Mouse (Mus musculus): Measurements from ENCODE around the gene Aebp1. TPM values are rescaled to one million over a fixed set of nuclear protein-coding genes. Genes with fewer than 3 reads are reported as not detected.
A peak's percentile ranks its signal among the peaks of the same experiment; 100 is the strongest.

The Aebp1 gene
- polyA plus RNA-seq (2016; fragmentation: Nextera tagmentation; extraction: Ambion mirVana): 14.6 and 20.5 TPM in 2 replicates

- H3K9ac ChIP-seq: peak within 1 kb of the TSS; percentile 40
- no peaks in the 10 kb centered on the region for H3K36me3 ChIP-seq (replicated peaks)
- peak within 1 kb of the TSS; percentile 57 for H3K4me2 ChIP-seq
- peak; percentile 46; the same call in 1 of the 2 replicates for ATAC-seq (ENCODE audit: low FRiP score)
- peak within 1 kb of the TSS; percentile 33 for H3K4me3 ChIP-seq (replicated peaks)
- H3K9me3 ChIP-seq: 0 out of 2 replicates have a peak, but pooled peaks cover 3% of the 10 kb centered on the region
- WGBS: 4% methylated on average over 58 of the region's 59 CpGs
- peaks cover 56% of the 10 kb centered on the region for H3K27me3 ChIP-seq
- no peak within 1 kb of the TSS for H3K27ac ChIP-seq
- peaks cover 13% of the 10 kb centered on the region for H3K4me1 ChIP-seq
These were observed at the start of gene Aebp1 for GRCm38 (mm10) chr11:5861678-5862393. TSS of gene Aebp1 (plus strand) at chr11:5861947.

DNA sequence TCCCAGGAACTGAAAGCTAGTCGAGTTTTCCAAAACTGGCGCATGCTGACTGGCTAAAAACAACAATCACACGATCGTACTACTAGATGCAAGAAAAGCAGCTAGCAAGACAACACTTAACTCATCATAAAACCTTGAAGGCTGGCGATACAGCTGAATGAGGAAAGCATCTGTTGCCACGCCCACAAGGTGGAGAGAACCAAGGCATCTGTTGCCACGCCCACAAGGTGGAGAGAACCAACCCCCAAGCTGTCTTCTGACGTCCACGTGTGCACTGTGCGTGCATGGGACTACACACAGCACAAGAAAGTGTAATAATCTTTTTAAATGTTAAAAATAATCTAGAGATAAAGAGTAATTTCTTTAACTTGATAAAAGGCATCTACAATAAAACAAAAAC lies 48.4 kb upstream of the Aebp1 start:
- no peaks in the 10 kb centered on the region for H3K36me3 ChIP-seq (replicated peaks)
- no peak overlapping the region for H3K9ac ChIP-seq
- no peak for ATAC-seq (ENCODE audit: low FRiP score)
- no peak overlapping the region for H3K27ac ChIP-seq
- no peak overlapping the region for H3K4me3 ChIP-seq (replicated peaks)
- 82% methylated on average over 10 of the region's 10 CpGs for WGBS
- no peak overlapping the region for H3K4me2 ChIP-seq
- H3K9me3 ChIP-seq: no peaks in the 10 kb centered on the region
- no peaks in the 10 kb centered on the region for H3K27me3 ChIP-seq
- no peaks in the 10 kb centered on the region for H3K4me1 ChIP-seq

DNA sequence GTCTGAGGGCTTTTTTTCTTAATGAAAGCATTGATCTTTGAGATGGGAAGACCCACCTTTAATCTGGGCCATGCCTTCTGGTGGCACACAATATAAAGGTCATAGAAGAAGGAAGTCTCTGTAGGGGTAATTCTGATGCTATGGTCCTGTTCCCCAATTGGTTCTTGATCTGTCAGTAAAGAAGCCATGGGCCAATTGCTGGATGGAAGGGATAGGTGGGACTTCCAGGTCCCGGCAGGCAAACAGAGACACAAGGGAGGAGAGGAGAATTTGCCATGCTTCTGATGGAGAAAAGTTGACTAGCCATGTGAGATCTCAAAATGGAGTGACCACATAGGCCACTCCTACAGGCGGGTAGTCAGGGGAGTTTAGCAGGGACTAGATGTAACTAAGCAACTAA lies 42.5 kb upstream of the Aebp1 start:
- no peaks in the 10 kb centered on the region for H3K27me3 ChIP-seq
- H3K27ac ChIP-seq: no peak overlapping the region
- no peaks in the 10 kb centered on the region for H3K4me1 ChIP-seq
- H3K9me3 ChIP-seq: no peaks in the 10 kb centered on the region
- no peaks in the 10 kb centered on the region for H3K36me3 ChIP-seq (replicated peaks)
- H3K9ac ChIP-seq: no peak overlapping the region
- ATAC-seq (ENCODE audit: low FRiP score): no peak
- no peak overlapping the region for H3K4me3 ChIP-seq (replicated peaks)
- WGBS: 67% methylated on average over 2 of the region's 2 CpGs
- H3K4me2 ChIP-seq: no peak overlapping the region

GRCm38 (mm10) chr11:5825432-5825831 lies 36.3 kb upstream of the Aebp1 start:
- Histone ChIP-seq H3K27me3 (no peaks in the 10 kb centered on the region), H3K4me3 (replicated peaks) (no peak overlapping the region), H3K9me3 (no peaks in the 10 kb centered on the region), H3K9ac (no peak overlapping the region), H3K4me1 (no peaks in the 10 kb centered on the region), H3K36me3 (replicated peaks) (peaks cover 19% of the 10 kb centered on the region), H3K4me2 (no peak overlapping the region), H3K27ac (no peak overlapping the region)
- no peak for ATAC-seq (ENCODE audit: low FRiP score)

DNA sequence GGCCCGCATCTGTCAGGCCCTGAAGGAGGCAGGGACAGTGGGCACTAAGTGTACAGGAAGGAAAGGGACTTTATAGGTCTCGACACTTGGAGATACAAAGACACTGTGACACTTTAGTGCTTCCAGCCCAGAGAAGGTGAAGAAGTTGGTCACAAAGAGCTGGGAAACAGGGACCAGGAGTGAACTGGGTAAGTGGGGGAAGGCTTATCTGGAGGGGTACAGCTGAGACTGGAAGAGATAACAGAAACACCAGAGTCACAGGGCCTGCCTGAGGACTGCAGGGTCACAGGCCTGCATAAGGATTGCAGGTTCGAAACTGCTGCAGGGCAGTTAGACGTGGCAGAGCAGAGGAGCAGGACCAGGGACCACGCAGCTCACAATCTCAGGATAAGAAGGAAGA lies 33.8 kb upstream of the Aebp1 start:
- Histone ChIP-seq H3K4me3 (replicated peaks) (no peak overlapping the region), H3K9me3 (no peaks in the 10 kb centered on the region), H3K27me3 (no peaks in the 10 kb centered on the region), H3K9ac (no peak overlapping the region), H3K4me1 (no peaks in the 10 kb centered on the region), H3K27ac (no peak overlapping the region), H3K4me2 (no peak overlapping the region), H3K36me3 (replicated peaks) (peaks cover 31% of the 10 kb centered on the region)
- no peak for ATAC-seq (ENCODE audit: low FRiP score)
- 91% methylated on average over 5 of the region's 5 CpGs for WGBS

GRCm38 (mm10) chr11:5828509-5829191 lies 33.1 kb upstream of the Aebp1 start:
- WGBS: 91% methylated on average over 11 of the region's 11 CpGs

DNA sequence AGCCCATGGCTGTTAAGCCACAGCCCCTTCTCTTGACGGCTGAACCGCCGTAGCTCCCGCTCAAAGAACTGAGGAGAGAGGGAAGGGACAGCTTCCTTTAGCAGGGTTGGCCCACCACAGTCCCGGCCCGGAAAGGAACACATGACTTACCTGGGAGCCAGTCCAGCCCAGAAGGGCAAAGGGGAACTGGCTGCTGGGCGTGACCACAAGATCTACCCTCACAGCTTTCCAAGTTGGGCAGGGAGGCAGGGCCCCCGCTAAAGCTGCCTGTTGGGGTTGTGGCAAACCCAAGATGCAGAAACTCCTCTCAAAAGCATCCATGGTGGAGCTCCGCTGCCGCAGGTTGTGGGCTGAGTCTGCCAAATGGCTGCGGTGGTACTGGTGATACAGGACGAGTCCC lies 32.4 kb upstream of the Aebp1 start:
- Histone ChIP-seq H3K4me3 (replicated peaks) (no peak overlapping the region), H3K4me1 (no peaks in the 10 kb centered on the region), H3K27ac (no peak overlapping the region), H3K36me3 (replicated peaks) (peaks cover 37% of the 10 kb centered on the region), H3K9me3 (no peaks in the 10 kb centered on the region), H3K9ac (no peak overlapping the region), H3K4me2 (no peak overlapping the region), H3K27me3 (no peaks in the 10 kb centered on the region)
- no peak for ATAC-seq (ENCODE audit: low FRiP score)
- 93% methylated on average over 12 of the region's 12 CpGs for WGBS

More at GRCm38 (mm10) chr11:5828509-5829191, 33.1 kb upstream of the Aebp1 start:
- Histone ChIP-seq H3K27ac (no peak overlapping the region), H3K4me3 (replicated peaks) (no peak overlapping the region), H3K9me3 (no peaks in the 10 kb centered on the region), H3K4me1 (no peaks in the 10 kb centered on the region), H3K9ac (no peak overlapping the region), H3K36me3 (replicated peaks) (peaks cover 32% of the 10 kb centered on the region), H3K4me2 (no peak overlapping the region), H3K27me3 (no peaks in the 10 kb centered on the region)
- ATAC-seq (ENCODE audit: low FRiP score): no peak

DNA sequence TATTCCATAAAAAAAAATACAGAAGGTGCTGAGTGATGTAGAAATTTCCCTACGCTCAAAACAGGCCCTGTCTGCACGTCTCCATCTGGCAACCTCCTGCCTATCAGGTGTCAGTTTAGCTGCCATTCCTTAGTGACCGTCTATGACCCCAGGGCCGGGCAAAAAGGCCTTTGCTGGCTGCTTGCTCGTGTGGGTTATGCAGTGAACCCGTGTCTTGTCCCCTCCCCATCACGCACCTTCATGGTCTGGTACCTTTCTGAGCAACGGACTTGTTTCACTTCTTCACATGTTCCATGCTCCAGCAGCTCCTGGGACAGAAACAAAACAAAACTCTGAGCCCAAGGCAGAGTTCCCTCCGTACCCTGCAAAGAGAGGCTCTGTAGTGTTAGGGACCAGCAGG lies 27.2 kb upstream of the Aebp1 start:
- Histone ChIP-seq H3K36me3 (replicated peaks) (peaks cover 27% of the 10 kb centered on the region), H3K9me3 (no peaks in the 10 kb centered on the region), H3K27me3 (peaks cover 3% of the 10 kb centered on the region; the same call in 1 of the 2 replicates), H3K4me2 (no peak overlapping the region), H3K9ac (no peak overlapping the region), H3K27ac (no peak overlapping the region), H3K4me3 (replicated peaks) (no peak overlapping the region), H3K4me1 (peaks cover 15% of the 10 kb centered on the region)
- no peak for ATAC-seq (ENCODE audit: low FRiP score)
- 87% methylated on average over 9 of the region's 9 CpGs for WGBS

DNA sequence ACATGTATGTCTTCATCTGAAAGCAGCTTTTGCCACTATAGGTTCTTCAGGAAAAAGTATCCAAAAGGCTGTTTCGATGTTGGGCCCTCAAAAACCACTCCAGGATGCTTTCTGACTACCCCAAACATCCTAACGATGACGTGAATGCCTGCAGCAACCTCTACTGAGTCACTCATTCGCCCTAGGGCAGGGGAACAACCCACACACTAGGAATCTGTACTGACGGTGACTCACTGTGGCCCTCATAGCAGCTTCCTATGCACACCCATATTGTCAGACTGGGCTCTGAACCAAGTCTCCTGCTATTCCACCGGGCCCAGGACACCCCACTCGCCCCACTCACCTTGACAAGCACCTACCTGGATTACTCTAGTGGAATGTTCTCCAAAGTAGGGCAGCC lies 26.7 kb upstream of the Aebp1 start:
- Histone ChIP-seq H3K9ac (no peak overlapping the region), H3K27me3 (peaks cover 3% of the 10 kb centered on the region; the same call in 1 of the 2 replicates), H3K4me3 (replicated peaks) (no peak overlapping the region), H3K36me3 (replicated peaks) (peaks cover 22% of the 10 kb centered on the region), H3K4me1 (peaks cover 15% of the 10 kb centered on the region), H3K9me3 (no peaks in the 10 kb centered on the region), H3K27ac (no peak overlapping the region), H3K4me2 (no peak overlapping the region)
- 89% methylated on average over 7 of the region's 7 CpGs for WGBS
- no peak for ATAC-seq (ENCODE audit: low FRiP score)

DNA sequence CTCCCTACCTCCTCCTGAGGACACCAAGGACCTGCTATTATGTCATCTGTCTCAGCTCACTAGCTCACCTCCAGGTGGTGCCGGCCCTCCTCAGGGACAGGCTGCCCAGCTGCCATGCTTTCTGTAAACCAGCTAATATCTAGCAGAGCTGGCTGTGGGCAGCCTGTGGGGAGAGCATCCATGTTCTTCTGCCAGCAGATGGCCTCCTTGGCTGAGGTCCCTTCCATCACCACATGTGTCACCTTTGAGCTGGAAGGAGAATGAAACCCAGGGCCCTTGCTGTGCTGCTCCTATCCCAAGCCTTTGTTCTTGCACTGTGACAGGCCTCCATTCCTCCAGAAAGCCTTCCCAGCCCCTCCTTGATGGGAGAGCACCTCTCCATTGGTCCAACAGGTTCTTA lies 25.6 kb upstream of the Aebp1 start:
- Histone ChIP-seq H3K9me3 (no peaks in the 10 kb centered on the region), H3K27me3 (peaks cover 3% of the 10 kb centered on the region; the same call in 1 of the 2 replicates), H3K4me1 (peaks cover 15% of the 10 kb centered on the region), H3K4me3 (replicated peaks) (no peak overlapping the region), H3K4me2 (no peak overlapping the region), H3K27ac (no peak overlapping the region), H3K36me3 (replicated peaks) (peaks cover 14% of the 10 kb centered on the region), H3K9ac (no peak overlapping the region)
- no peak for ATAC-seq (ENCODE audit: low FRiP score)
- 50% methylated on average over 1 of the region's 1 CpGs for WGBS

DNA sequence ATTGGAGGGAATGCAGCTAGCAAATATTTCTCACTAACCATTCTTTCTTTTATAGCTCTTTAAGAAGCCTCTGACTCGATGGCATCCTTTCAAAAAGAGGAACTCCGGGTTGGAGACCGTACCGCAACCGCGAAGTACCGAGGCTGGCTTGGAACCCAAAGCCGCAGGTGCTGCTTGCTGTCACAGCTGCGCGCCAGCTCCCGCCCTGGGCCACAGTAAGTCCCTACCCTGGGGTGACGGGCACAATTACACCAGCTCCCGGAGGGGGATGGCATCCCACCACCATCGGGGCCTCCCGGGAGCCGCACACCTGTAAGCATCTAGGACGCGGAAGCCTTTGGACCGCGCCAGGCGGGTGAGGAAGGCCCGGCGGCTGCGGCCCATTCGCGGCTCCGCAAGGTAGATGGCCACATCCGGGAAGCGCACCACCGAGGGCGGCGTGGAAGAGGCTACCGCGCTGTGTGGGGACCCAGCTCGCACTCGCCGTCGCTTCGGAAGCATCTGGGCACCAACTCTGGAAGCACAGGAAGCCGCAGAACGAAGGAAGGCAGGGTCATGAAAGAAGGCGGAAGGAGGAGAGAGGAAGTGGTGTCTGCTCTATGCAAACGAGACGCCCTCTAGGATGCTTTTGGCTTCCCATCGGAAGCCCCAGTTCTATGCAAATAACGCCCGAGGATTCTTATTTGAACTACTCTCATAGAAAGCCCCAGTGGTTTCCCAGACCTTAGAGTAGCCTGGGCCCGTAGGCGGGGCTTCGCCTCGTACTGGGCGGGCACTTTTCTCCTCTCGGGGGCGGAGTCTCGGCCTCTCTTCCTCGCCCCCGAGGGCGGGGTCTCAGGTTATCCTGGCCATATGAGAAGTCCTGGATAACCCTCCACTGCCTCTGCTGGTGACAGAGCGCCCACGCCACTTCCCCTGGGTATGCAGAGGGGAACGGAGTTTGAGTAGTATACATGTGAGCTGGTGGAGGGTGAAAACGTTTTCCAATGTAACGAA lies 24.2 kb upstream of the Aebp1 start, which contains the start of gene Polm:
TSS of gene Polm (minus strand) at position 766 of the 996 bp plus-strand sequence.
- Histone ChIP-seq H3K4me3 (replicated peaks) (peak within 1 kb of the TSS; percentile 77), H3K27me3 (peaks cover 3% of the 10 kb centered on the region; the same call in 1 of the 2 replicates), H3K4me2 (peak within 1 kb of the TSS; percentile 92), H3K27ac (peak within 1 kb of the TSS; percentile 81), H3K9ac (peak within 1 kb of the TSS; percentile 83), H3K36me3 (replicated peaks) (peaks cover 9% of the 10 kb centered on the region; the same call in 1 of the 2 replicates), H3K4me1 (peaks cover 15% of the 10 kb centered on the region), H3K9me3 (no peaks in the 10 kb centered on the region)
- under 1% methylated on average over 63 of the region's 63 CpGs for WGBS
- ATAC-seq (ENCODE audit: low FRiP score): peak; percentile 96

DNA sequence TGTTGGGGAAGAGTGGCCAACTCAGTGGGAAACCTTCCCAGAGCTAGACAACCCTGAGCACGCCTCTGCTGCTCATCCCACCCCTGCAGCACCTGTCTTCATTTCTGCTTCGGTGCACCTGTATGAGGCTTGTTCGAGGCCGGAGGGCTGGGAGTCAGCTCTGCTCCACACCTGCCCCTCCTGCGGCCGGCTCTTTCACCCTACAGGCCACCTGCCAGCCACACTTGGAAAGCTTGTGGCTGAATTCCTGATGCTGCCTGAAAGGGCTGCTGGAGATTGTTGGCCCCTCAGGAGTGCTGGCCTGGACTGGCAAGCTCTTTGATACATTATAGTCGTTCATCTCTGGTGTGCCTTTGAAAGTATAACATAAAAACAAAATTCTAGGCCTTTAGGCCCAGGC lies 21.4 kb upstream of the Aebp1 start:
- WGBS: 78% methylated on average over 7 of the region's 7 CpGs
- H3K4me1 ChIP-seq: peaks cover 15% of the 10 kb centered on the region

More for the DNA sequence above, 21.4 kb upstream of the Aebp1 start:
- Histone ChIP-seq H3K9ac (no peak overlapping the region), H3K4me2 (no peak overlapping the region), H3K36me3 (replicated peaks) (0 out of 2 replicates have a peak, but pooled peaks cover 3% of the 10 kb centered on the region), H3K9me3 (no peaks in the 10 kb centered on the region), H3K4me3 (replicated peaks) (no peak overlapping the region), H3K27me3 (peaks cover 3% of the 10 kb centered on the region; the same call in 1 of the 2 replicates), H3K27ac (no peak overlapping the region)
- ATAC-seq (ENCODE audit: low FRiP score): no peak
